Mouse (Mus musculus) frontal cortex, postnatal 25 days (tissue): ENCODE data around the gene Zfp526.
A peak's percentile ranks its signal among the peaks of the same experiment; 100 is the strongest.

ENCODE experiments used
- DNase-seq, 2 experiments: peaks; one replicate each; pipeline ENCODE4 v3.0.0; 2022; ENCODE audit warnings: low spot score in 2 of 2

Gene Zfp526

GRCm38 (mm10) chr7:25209161-25209622, 12.0 kb upstream of the Zfp526 start:
- no peak for DNase-seq

GRCm38 (mm10) chr7:25210482-25210881, 10.7 kb upstream of the Zfp526 start:
- no peak for DNase-seq

DNA sequence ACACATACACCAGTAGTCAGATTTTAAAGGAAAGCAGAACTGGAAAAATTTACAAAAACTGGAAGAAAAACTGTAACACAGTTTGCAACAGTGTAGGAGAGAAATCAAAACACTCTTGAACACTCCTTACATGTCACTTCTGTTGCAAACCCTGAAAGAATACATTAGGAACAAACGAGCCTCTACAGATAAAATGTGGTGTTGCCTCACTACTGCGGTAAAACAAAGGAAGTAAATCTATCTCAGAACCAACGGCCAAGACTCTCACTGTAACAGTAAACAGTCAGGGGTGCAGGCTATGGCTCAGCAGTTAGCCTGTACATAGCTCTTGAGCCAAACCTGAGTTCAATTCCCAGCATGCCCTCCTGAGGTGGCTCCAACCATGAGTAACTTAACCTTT, 8.1 kb upstream of the Zfp526 start:
- DNase-seq, result no peak

- no peak for DNase-seq
Measured at GRCm38 (mm10) chr7:25214172-25214571, 7.1 kb upstream of the Zfp526 start.

DNA sequence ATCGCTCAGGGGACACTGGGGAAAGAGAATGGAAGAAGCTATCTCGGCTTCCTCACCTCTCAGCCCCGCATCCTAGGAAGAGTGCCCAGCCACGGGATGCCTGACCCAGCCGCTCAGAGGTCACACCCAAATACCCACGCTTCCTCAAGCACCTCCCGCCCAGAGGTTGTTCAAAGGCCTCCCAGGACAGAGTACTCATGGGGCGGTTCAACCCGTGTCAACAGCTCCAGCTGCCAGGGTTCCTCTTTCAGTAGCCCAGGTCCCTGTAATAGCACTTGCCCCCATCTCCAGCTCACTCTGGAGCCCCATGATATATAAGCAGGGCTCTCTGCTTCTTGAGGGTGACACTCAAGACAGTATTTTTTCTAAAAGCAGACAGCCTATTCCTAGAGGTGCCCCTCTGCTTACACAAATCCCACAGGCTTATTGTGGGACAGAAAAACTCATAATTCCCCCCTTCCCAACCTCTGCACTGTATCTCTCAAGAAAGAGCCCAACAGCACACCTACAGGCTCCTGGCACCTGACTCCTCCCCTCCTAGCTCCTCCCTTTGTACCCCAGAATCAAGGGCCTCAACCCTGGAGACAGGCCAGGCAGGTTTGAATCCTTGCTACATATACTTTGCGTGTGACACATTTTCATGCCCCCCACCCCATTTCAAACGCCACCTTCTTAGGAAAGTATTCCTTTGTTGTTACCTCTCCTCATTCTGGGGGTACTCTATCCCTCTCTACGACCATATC, 3.4 kb upstream of the Zfp526 start:
- no peak for DNase-seq

DNA sequence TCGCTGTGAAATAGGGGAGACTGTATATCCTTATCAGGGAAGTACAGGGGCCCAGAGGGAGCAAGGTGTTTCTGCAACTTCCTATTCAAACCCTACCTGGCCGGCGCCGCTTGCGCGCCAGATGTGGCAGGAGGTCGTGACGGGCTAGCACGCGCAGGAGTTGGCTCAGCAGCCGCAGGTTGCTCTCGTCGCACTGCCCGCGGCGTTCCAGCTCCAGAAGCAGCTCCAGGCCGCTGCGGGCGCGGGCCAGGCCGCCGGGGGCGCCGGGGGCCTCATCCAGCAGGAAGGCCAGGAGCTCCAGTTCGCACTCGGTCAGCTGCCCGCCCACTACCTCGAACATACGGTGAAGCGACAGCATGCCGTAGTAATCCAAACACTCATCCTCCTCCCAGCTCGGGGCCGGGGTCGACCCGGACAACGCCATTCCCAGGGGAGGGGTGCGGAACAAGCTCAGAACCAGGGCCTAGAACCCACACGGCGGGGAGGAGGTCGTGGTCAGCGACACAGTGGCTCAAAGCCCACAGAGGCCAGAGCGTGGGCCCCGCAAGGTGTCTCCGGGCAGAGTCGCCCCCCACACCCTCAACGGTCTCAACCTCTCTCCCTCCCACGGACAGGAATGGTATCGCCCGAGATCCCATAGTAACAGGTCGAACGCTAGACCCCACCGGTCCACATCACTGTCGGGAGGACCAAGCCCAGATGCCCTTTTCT, 2.4 kb upstream of the Zfp526 start:
- DNase-seq, result peak in 1 of 2 experiments; percentile 31

GRCm38 (mm10) chr7:25219416-25219750, 1.8 kb upstream of the Zfp526 start:
- no peak for DNase-seq

DNA sequence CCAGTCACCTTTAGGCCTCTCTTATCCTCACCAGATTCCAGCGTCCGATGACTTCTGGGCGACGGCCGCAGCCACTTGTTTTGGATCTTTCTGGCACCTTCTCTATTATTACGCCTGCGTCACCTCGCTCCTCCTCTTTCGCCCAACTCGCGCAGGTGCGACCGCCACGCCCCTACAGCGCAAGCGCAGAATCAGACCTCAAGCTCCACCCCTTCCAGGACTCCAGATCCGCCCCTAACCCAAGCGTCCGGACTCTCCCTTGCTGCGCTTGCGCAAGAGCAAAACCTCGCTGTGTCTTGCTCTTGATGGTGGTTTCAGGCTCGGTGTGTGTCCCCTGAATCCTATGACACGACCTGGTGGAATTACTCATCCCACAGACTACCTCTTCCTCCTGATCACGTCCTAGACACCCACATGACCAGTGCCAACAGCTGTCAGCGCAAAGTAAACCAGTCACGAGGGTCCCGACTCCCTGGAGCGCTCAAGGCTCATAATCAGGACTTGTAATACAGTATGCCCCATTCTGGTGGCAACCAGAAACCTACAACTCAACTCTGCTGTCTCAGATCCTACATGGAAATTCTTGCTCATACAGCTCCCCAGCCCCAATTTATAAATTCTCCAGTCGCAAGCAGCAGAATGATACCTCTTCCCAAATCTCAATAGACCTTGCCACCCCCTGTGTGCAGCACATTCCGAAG, 1.3 kb upstream of the Zfp526 start:
- peak; percentile 87 to 91 for DNase-seq

- DNase-seq, result no peak
Measured at GRCm38 (mm10) chr7:25220457-25221101, 646 bp upstream of the Zfp526 start, which contains the start of gene Dedd2. Gene Dedd2 (minus strand): TSS chr7:25220615.

DNA sequence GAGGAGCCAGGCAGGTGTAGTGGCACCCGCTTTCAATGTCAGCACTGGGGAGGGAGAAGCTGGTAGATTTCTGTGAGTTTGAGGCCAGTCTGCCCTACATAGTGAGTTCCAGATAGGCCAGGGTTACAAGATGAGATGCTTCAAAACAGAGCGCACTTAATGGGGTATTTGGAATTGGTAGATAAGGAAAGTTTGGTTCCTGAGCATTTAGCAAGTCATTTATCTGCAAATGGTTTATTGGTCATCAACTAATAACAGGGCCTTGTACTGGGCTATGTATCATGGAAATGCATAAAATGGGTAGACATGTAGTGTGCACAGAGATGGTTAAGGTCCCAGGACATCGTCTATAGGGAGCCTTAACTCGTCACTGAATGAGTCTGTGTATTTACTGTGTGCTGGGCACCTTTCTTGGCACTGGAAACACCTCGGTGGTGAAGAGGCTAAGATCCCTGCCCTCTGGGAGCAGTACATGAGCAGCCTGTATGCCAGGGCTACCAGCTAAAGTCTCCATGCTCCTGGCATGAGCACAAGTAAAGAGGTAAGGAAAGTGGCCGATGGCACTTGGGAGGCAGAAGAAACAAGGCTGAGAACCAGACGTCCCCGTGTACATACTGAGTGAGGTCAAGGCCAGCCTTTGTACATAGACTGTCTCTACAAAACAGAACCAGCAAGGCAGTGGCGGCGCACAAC, 1.2 kb downstream of the Zfp526 start:
- DNase-seq, result no peak

- no peak for DNase-seq
Measured at GRCm38 (mm10) chr7:25227523-25228300, 6.5 kb downstream of the Zfp526 start.

DNA sequence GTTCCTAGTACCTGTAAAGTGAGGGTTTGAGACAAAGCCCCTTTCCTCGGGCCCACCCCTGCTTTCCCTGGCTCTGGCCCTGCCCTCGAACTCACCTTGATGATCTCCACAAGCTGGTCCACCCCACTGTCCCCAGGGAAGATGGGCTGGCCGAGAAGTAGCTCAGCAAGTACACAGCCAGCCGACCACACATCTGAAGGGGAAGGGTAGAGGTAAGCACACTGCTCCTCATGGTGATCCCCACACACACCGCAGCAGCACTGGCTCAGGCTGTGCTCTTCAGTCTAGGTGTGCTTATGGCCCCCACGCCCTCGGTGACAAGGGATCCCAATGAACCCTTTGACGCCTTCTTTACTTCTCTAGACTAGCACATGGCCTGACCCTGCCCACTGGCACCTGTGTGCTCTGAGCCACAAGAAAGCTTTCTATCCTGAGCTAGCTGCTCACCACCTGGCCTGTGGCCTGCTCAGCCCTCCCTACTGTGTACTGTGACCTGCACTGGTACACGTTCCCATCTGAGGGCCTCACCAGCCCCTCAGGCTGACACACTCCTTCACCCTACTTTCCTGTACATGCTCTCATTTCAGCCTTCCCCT, 9.6 kb downstream of the Zfp526 start:
- no peak for DNase-seq

DNA sequence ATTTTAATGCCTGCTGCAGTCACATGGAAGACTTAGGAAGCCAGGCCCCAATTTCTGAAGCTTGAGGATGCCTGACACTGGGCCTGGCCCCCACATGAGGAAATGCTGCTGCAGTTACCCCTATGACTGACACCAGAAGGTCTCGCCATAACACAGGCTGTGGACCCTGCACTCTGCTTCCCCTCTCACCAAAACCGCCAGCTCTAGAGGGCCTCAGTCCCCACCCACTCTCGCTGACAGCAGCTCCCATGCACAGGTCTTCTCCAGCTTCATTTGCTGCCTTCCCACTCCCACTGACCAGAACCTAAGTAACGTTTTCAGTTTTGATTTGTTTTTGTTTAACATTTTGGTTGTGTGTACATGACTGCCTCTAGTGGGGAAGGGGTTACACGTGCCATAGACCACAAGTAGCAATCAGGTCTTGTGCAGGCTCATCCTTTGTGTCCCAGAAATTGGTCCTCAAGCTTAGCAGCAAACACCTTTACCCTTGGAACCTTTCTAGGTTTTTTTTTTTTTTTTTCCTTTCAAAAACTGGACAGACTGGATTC, 10.9 kb downstream of the Zfp526 start:
- no peak for DNase-seq

- DNase-seq, result no peak
Measured at GRCm38 (mm10) chr7:25233061-25233460, 11.8 kb downstream of the Zfp526 start.

DNA sequence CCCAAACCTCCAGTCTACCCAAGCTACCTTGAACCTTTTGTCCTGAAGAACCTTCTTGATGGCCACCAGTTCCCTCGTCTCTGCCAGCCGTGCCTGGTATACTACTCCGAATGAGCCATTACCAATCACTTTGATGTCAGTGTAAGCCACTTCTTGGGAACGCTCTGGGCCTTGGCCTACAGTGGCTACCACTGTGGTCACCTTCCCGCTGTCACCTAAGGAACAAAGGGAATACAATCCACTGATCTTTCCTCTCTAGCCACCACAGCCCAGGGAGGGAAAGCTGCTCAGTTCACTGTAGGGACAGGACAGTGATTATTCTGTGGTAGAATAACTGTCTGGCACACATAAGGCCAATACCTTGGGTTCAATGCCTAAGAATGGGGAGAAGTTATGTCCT, 14.3 kb downstream of the Zfp526 start:
- DNase-seq, result no peak

DNA sequence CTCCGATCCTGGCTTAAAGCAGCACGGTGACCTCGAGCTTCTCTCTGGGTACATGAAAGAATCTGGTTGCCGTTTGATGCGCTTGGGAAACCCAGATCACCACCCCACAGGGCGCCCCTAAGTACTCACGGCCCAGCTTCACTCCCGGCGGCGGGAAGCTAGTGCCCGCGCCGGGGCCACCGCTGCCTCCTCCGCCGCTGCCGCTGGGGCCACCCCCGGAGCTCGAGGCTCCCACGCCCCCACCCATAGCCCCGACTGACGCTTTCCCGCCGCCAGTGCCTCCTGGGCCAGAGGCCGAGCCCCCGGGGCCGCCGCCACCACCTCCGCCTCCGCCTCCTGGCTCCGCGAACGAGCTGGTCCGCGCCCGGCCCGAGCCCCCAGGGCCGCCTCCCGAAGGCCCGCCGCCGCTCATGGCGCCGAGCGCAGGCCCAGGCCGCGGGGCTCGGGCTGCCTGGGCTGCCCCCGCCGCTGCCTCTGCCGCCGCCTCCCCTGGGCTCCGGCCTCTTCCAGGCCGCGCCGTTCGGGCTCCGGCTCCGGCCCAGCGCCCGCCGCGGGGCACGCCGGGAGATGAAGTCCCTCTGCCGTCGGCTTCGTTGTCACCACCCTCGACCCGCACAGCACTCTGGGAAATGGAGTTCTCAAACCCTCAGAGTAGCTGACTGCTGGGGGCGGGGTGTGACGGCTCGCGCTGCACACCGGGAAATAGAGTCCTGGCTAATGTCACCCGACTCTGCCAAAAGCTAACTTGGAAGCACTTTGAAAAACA, 16.2 kb downstream of the Zfp526 start, which contains the start of gene Gsk3a:
TSS of gene Gsk3a (minus strand) at position 603 of the 766 bp plus-strand sequence.
- DNase-seq, result peak; percentile 94 to 96

DNA sequence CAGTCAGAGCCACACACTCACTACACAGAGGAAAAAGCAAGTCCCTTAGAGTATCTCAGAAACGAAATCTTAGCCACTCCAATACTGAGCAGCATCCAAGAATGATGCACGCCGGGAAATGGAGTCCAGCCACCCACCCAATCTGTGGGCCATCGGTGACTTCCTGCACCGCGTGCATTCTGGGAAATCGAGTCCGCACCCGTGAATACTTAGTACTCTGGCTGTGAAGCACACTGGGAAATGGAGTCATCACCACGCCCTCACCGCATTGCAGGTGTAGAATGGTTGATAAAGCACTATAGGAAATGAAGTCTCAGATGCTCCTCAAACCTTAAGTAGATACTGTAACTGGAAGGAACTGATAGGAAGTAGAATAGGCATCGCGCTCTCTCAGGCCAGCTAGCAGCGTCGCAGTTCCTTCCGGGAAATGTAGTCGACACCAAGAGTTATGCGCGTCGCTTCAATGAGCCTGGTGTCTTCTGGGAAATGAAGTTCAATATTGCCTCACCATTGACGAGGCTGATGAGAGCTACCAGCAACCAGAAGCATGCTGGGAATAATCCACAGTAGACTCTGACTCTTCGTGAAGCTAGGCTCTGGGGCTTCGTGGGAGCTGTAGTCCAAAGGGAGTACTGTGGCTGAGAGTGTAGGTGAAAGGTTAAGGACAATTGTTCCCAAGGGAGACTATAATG, 16.9 kb downstream of the Zfp526 start:
- DNase-seq, result peak; percentile 90 to 94

- peak; percentile 66 to 78 for DNase-seq
Measured at GRCm38 (mm10) chr7:25238829-25239623, 17.8 kb downstream of the Zfp526 start.
